In the genomic region with DNA sequence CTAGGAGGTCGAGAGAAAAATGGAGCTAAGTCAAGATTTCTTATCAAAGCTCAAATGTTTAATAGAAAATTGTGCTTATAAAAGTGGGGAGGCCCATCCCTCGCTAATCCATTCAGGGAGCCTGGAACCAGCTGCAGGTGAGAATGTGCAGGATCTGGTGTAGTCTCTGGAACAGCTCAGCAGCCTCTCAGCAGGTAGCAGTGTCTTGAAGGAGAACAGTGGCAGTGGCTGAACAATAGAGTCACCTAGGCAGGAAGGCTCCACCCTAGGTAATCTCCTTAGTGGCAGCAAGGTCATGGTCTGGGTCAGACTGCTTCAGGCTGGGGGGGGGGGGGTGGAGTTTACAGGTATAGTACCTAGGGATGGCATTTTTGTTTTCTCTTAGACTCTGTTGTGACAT, we compare ENCODE assay signal across 30 mouse cellular contexts. TPM values are rescaled to one million over a fixed set of nuclear protein-coding genes. Genes with fewer than 3 reads are reported as not detected.
DNase-seq lines count a peak whose midpoint lies in the region; ATAC-seq lines count a peak whose summit lies in the region.
"Had no signal": no experiment of that assay in that cellular context is flagged by ENCODE, and none has a peak within 500 bp of the region (broad histone marks: within the 10 kb centered on the region; RNA-seq: fewer than 3 reads in every experiment).

No protein-coding gene starts in this region.

- ATAC-seq in megakaryocyte-erythroid progenitor cell, adult 5-6 weeks (replicated peaks; ENCODE audit: low FRiP score, low TSS enrichment, poor library complexity, severe bottlenecking) = no peak
- ATAC-seq: activated CD4-positive, CD25-positive, alpha-beta regulatory T cell, adult 4 months; forebrain, embryonic 15.5 days; forebrain, postnatal 0 days; Patski had no signal

- DNase-seq in ES-CJ7 (ENCODE audit: low read depth, low spot score) = peak; percentile 89
- peak; percentile 85 for DNase-seq in R1 (ENCODE audit: low read depth, low spot score)
- no peak for DNase-seq in adrenal gland, adult (ENCODE audit: inconsistent age in 2 of 2, low spot score in 1 of 2)
- DNase-seq in frontal cortex, adult 2 months (ENCODE audit: extremely low spot score in 1 of 2, low spot score in 1 of 2) = no peak
- DNase-seq: adrenal gland, adult 2 months; adrenal gland, postnatal 10 days; adrenal gland, postnatal 25 days; cerebellum, adult 11 months; cerebellum, adult 18-20 months; cerebellum, adult 8-10 months; cerebellum, adult 9-11 months; cerebellum, postnatal 14 days; cerebellum, postnatal 36 days; embryo, embryonic 11 days; forebrain, postnatal 0 days had no signal

RNA-seq across cellular contexts. Expression of a gene that starts 9.1 kb away (rescaled TPM):
- total RNA-seq in megakaryocyte-erythroid progenitor cell, adult 5-6 weeks (2014; fragmentation: Nextera tagmentation) = not detected in 2 replicates
- not detected in 2 replicates for total RNA-seq in megakaryocyte-erythroid progenitor cell, adult 5-6 weeks (2017)
- not detected in 2 replicates for polyA plus RNA-seq in frontal cortex, adult 2 months (2012; rRNA removed)
- total RNA-seq: adrenal gland, adult 2 months; adrenal gland, postnatal 10 days; adrenal gland, postnatal 25 days; adrenal gland, postnatal 4 days; common myeloid progenitor, adult 5-6 weeks; forebrain, postnatal 0 days had no signal
- polyA plus RNA-seq: activated CD4-positive, CD25-positive, alpha-beta regulatory T cell, adult 4 months; adrenal gland, adult 2 months; brain, embryonic 14.5 days; C2C12; embryonic facial prominence, embryonic 11.5 days; embryonic facial prominence, embryonic 13.5 days; embryonic facial prominence, embryonic 15.5 days; erythroblast, embryonic 14.5 days; forebrain, embryonic 10.5 days; forebrain, embryonic 12.5 days; forebrain, embryonic 15.5 days; forebrain, postnatal 0 days; G1E; Patski had no signal

RNA-seq across cellular contexts. Expression of a gene that starts 30.4 kb away (rescaled TPM):
- total RNA-seq in megakaryocyte-erythroid progenitor cell, adult 5-6 weeks (2014; fragmentation: Nextera tagmentation) = not detected in 2 replicates
- not detected in 2 replicates for total RNA-seq in megakaryocyte-erythroid progenitor cell, adult 5-6 weeks (2017)
- polyA plus RNA-seq in frontal cortex, adult 2 months (2012; rRNA removed) = not detected in 2 replicates
- total RNA-seq: adrenal gland, adult 2 months; adrenal gland, postnatal 10 days; adrenal gland, postnatal 25 days; adrenal gland, postnatal 4 days; common myeloid progenitor, adult 5-6 weeks; forebrain, postnatal 0 days had no signal
- polyA plus RNA-seq: activated CD4-positive, CD25-positive, alpha-beta regulatory T cell, adult 4 months; adrenal gland, adult 2 months; brain, embryonic 14.5 days; C2C12; embryonic facial prominence, embryonic 11.5 days; embryonic facial prominence, embryonic 13.5 days; embryonic facial prominence, embryonic 15.5 days; erythroblast, embryonic 14.5 days; forebrain, embryonic 10.5 days; forebrain, embryonic 12.5 days; forebrain, embryonic 15.5 days; forebrain, postnatal 0 days; G1E; Patski had no signal

Comparison
In these comparisons a context has a peak if more than half of its experiments do, and no peak if none do; other contexts are left out.
1. DNase-seq: peak in ES-CJ7 (single experiment) and R1 (single experiment); none in adrenal gland, adult (0 of 2) and frontal cortex, adult 2 months (0 of 2).